Mouse (Mus musculus) liver, embryonic 14.5 days (tissue): ENCODE results near the gene Nelfb.

ENCODE experiments used
- CTCF ChIP-seq: IDR thresholded peaks from 2 replicates; pipeline ENCODE4 v1.5.1; 2016; ENCODE audit warnings: antibody characterized with exemption, low read depth, control low read depth
- EP300 ChIP-seq: IDR thresholded peaks from 2 replicates; pipeline ENCODE4 v1.6.1; 2016; ENCODE audit warnings: antibody characterized with exemption, low read depth

- no peak for TF ChIP-seq CTCF
- TF ChIP-seq EP300, result no peak
Measured at GRCm38 (mm10) chr2:25183336-25183735, 28.0 kb downstream of the Nelfb start.
